In genomic region chr11:28583138-28583910, GRCm38 (mm10) we compare ENCODE assay signal across 7 mouse cellular contexts. TPM values are rescaled to one million over a fixed set of nuclear protein-coding genes. Genes with fewer than 3 reads are reported as not detected.
A peak's percentile ranks its signal among the peaks of the same experiment; 100 is the strongest.
DNase-seq lines count a peak whose midpoint lies in the region; ATAC-seq and TF ChIP-seq lines count a peak whose summit lies in the region.

No protein-coding gene starts in this region.

- no peak overlapping the region for H3K27ac ChIP-seq in testis, adult 2 months (ENCODE audit: control insufficient read depth, insufficient read depth, low read depth, low read length)
- H3K27ac ChIP-seq in embryonic facial prominence, embryonic 11.5 days (replicated peaks; ENCODE audit: low read depth, low read length): no peak overlapping the region
- no peak overlapping the region for H3K27ac ChIP-seq in heart, embryonic 11.5 days (ENCODE audit: low read depth, low read length)
- no peak overlapping the region for H3K27ac ChIP-seq in midbrain, embryonic 11.5 days (ENCODE audit: low read depth, low read length)

- no peaks in the 10 kb centered on the region for H3K27me3 ChIP-seq in testis, adult 2 months (ENCODE audit: control insufficient read depth, insufficient read depth, low read length)
- peaks cover 4% of the 10 kb centered on the region; the same call in 1 of the 2 replicates for H3K27me3 ChIP-seq in embryonic facial prominence, embryonic 11.5 days (ENCODE audit: control insufficient read depth, insufficient read depth, low read length)
- H3K27me3 ChIP-seq in heart, embryonic 11.5 days (ENCODE audit: control insufficient read depth, insufficient read depth, low read length): peaks cover 18% of the 10 kb centered on the region
- H3K27me3 ChIP-seq in midbrain, embryonic 11.5 days (ENCODE audit: control insufficient read depth, insufficient read depth, low read length): peaks cover 9% of the 10 kb centered on the region; the same call in 1 of the 2 replicates

- peak; percentile 61; the same call in 1 of the 2 replicates for ATAC-seq in embryonic facial prominence, embryonic 11.5 days (replicated peaks; ENCODE audit: insufficient number of reproducible peaks, low FRiP score, low TSS enrichment, low read depth)
- ATAC-seq in heart, embryonic 11.5 days (replicated peaks; ENCODE audit: insufficient number of reproducible peaks, low FRiP score, low TSS enrichment): peak; percentile 35; the same call in 1 of the 2 replicates
- ATAC-seq in midbrain, embryonic 11.5 days (ENCODE audit: low FRiP score): peak; percentile 47

- peak overlapping the region; percentile 97 for H3K4me2 ChIP-seq in embryonic facial prominence, embryonic 11.5 days (ENCODE audit: low read depth, low read length)
- H3K4me2 ChIP-seq in heart, embryonic 11.5 days: peak overlapping the region; percentile 92
- peak overlapping the region; percentile 99 for H3K4me2 ChIP-seq in midbrain, embryonic 11.5 days

- TF ChIP-seq CTCF in testis, adult 2 months (IDR thresholded peaks at IDR 0.05; ENCODE audit: control insufficient read depth, insufficient read depth, insufficient replicate concordance, low read depth, low read length): no peak

- DNase-seq in testis, postnatal 14 days (ENCODE audit: low spot score): no peak
- peak; percentile 9 for DNase-seq in embryonic facial prominence, embryonic 11.5 days (ENCODE audit: low spot score)
- peak; percentile 16 for DNase-seq in kidney, postnatal 14 days
- DNase-seq in midbrain, embryonic 11.5 days (ENCODE audit: low spot score, missing footprints): peak; percentile 94
- no peak for DNase-seq in T-cell, adult 2 months (ENCODE audit: low spot score)

- H3K4me1 ChIP-seq in testis, adult 2 months (ENCODE audit: control insufficient read depth, insufficient read depth, low read length): peaks cover 13% of the 10 kb centered on the region
- H3K4me1 ChIP-seq in embryonic facial prominence, embryonic 11.5 days (ENCODE audit: control insufficient read depth, insufficient read depth, low read length): no peaks in the 10 kb centered on the region
- H3K4me1 ChIP-seq in heart, embryonic 11.5 days (ENCODE audit: control insufficient read depth, insufficient read depth, low read length): no peaks in the 10 kb centered on the region
- no peaks in the 10 kb centered on the region; the same call in 1 of the 2 replicates for H3K4me1 ChIP-seq in midbrain, embryonic 11.5 days (ENCODE audit: control insufficient read depth, insufficient read depth, low read length)

- no peaks in the 10 kb centered on the region for H3K9me3 ChIP-seq in embryonic facial prominence, embryonic 11.5 days (replicated peaks; ENCODE audit: control insufficient read depth, low read length)
- no peaks in the 10 kb centered on the region for H3K9me3 ChIP-seq in heart, embryonic 11.5 days (replicated peaks; ENCODE audit: control insufficient read depth, low read length)
- H3K9me3 ChIP-seq in midbrain, embryonic 11.5 days (ENCODE audit: control insufficient read depth, low read length): no peaks in the 10 kb centered on the region

- peak overlapping the region; percentile 59 for H3K9ac ChIP-seq in embryonic facial prominence, embryonic 11.5 days (replicated peaks; ENCODE audit: low read length)
- H3K9ac ChIP-seq in heart, embryonic 11.5 days (ENCODE audit: low read depth, low read length): 0 out of 2 replicates have a peak overlapping the region, but pooled peaks have one; percentile 29
- peak overlapping the region; percentile 65 for H3K9ac ChIP-seq in midbrain, embryonic 11.5 days (ENCODE audit: low read length)

- TF ChIP-seq POLR2A in testis, adult 2 months (IDR thresholded peaks at IDR 0.05; ENCODE audit: control insufficient read depth, low read depth, low read length): no peak

- 2% methylated on average over 59 of the region's 63 CpGs for WGBS in embryonic facial prominence, embryonic 11.5 days
- WGBS in heart, embryonic 11.5 days (ENCODE audit: insufficient replicate concordance): 1% methylated on average over 62 of the region's 63 CpGs
- under 1% methylated on average over 60 of the region's 63 CpGs for WGBS in midbrain, embryonic 11.5 days

- H3K4me3 ChIP-seq in testis, adult 2 months (ENCODE audit: control insufficient read depth, low read depth, low read length): peak overlapping the region; percentile 48
- peak overlapping the region; percentile 56 for H3K4me3 ChIP-seq in embryonic facial prominence, embryonic 11.5 days (ENCODE audit: low read depth, low read length)
- peak overlapping the region; percentile 55 for H3K4me3 ChIP-seq in heart, embryonic 11.5 days (ENCODE audit: low read depth, low read length)
- H3K4me3 ChIP-seq in midbrain, embryonic 11.5 days (ENCODE audit: low read depth, low read length): peak overlapping the region; percentile 63

- no peaks in the 10 kb centered on the region for H3K36me3 ChIP-seq in testis, adult 2 months (ENCODE audit: control insufficient read depth, insufficient read depth, low read length)
- H3K36me3 ChIP-seq in embryonic facial prominence, embryonic 11.5 days (replicated peaks; ENCODE audit: control insufficient read depth, insufficient read depth, low read depth, low read length): no peaks in the 10 kb centered on the region
- H3K36me3 ChIP-seq in heart, embryonic 11.5 days (ENCODE audit: control insufficient read depth, insufficient read depth, low read length): no peaks in the 10 kb centered on the region
- H3K36me3 ChIP-seq in midbrain, embryonic 11.5 days (ENCODE audit: control insufficient read depth, insufficient read depth, low read length): no peaks in the 10 kb centered on the region

RNA-seq across cellular contexts. Expression of gene Ccdc85a, which starts 0.8 kb away (rescaled TPM):
- 0.08 and 0.09 TPM in 2 replicates for polyA plus RNA-seq in testis, adult 2 months (2012; rRNA removed)
- polyA plus RNA-seq in embryonic facial prominence, embryonic 11.5 days (2014; fragmentation: Nextera tagmentation; extraction: Ambion mirVana): 2.7 TPM in 2 replicates
- 1.0 and 1.5 TPM in 2 replicates for polyA plus RNA-seq in heart, embryonic 11.5 days (2014; fragmentation: Nextera tagmentation; extraction: Ambion mirVana)
- polyA plus RNA-seq in midbrain, embryonic 11.5 days (2014; fragmentation: Nextera tagmentation; extraction: Ambion mirVana): 2.9 and 3.7 TPM in 2 replicates

Comparison
In these comparisons a context has a peak if more than half of its experiments do, and no peak if none do; other contexts are left out.
1. DNase-seq: peak in embryonic facial prominence, embryonic 11.5 days (single experiment), kidney, postnatal 14 days (single experiment) and midbrain, embryonic 11.5 days (single experiment); none in testis, postnatal 14 days (single experiment) and T-cell, adult 2 months (single experiment).
2. Peak in every context shown above with its lines, with median percentiles within 50 percentile points of each other: H3K4me3 ChIP-seq, ATAC-seq, H3K4me2 ChIP-seq and H3K9ac ChIP-seq.